Mouse (Mus musculus) brain, embryonic 14.5 days (tissue): ENCODE results near the gene Inpp5e.

Experiments used
- CTCF ChIP-seq: fragments of 200-500 bp; IDR thresholded peaks from 2 replicates; pipeline ENCODE4 v1.5.1; 2012; ENCODE audit warnings: inconsistent platforms, mild to moderate bottlenecking, moderate library complexity, borderline replicate concordance; ENCODE audit not compliant: insufficient read depth, insufficient read length; ENCODE audit errors: extremely low read depth
- POLR2A ChIP-seq: fragments of 200-500 bp; IDR thresholded peaks from 2 replicates; pipeline ENCODE4 v1.6.1; 2012; ENCODE audit warnings: mild to moderate bottlenecking, inconsistent platforms, borderline replicate concordance; ENCODE audit not compliant: poor library complexity, insufficient read depth, insufficient read length, severe bottlenecking; ENCODE audit errors: extremely low read depth

DNA sequence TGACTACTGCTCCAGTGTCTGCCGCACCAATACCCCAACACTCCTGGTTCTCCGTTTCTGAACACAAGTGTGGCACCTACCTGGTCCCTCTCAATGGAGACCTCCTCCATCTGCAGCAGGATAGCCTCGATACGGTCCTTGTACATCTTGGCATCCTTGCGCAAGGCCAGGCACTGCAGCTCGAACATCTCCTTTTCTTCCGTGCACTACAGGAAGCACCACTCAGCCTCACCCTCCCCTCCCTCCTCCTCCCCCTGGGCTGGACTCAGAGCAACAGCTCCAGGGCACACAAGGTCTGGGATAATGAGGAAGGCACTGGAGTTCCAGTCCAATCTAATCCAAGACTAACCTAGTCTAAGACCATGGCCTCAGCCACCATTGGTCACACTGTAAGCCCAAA lies 52.3 kb downstream of the Inpp5e start:
- TF ChIP-seq CTCF (no peak), POLR2A (no peak)
